Mouse (Mus musculus) kidney, embryonic 14.5 days (tissue): ENCODE data around the gene Ubd. TPM values are rescaled to one million over a fixed set of nuclear protein-coding genes. Genes with fewer than 3 reads are reported as not detected.
"Not testable (repeated sequence)": the region's sequence is repeated elsewhere in the genome, so short reads cannot be mapped to it uniquely, and the experiment has no call there.

Experiments used
- ATAC-seq: fragments of 200-750 bp; cut with Nextera tagmentation; 2 replicates; pipeline ENCODE4 v1.8.0; 2017; ENCODE audit warnings: moderate number of reproducible peaks, mild to moderate bottlenecking, moderate TSS enrichment, moderate library complexity; ENCODE audit not compliant: low FRiP score, low TSS enrichment
- H3K27ac ChIP-seq: fragments of 300-500 bp; sonication (generic); 2 replicates; pipeline ENCODE4 v1.5.1; 2014; ENCODE audit warnings: low read depth, mild to moderate bottlenecking, low read length, moderate library complexity, mixed read lengths
- H3K27me3 ChIP-seq: fragments of 300-500 bp; sonication (generic); 2 replicates; pipeline ENCODE4 v1.6.1; 2014; ENCODE audit warnings: mild to moderate bottlenecking, low read length; ENCODE audit not compliant: control insufficient read depth, insufficient read depth
- H3K36me3 ChIP-seq: fragments of 300-500 bp; sonication (generic); 2 replicates; pipeline ENCODE4 v1.6.1; 2014; ENCODE audit warnings: low read length, mixed read lengths; ENCODE audit not compliant: control insufficient read depth, insufficient read depth
- H3K4me1 ChIP-seq: fragments of 300-500 bp; sonication (generic); 2 replicates; pipeline ENCODE4 v1.6.1; 2014; ENCODE audit warnings: low read length, mixed read lengths; ENCODE audit not compliant: control insufficient read depth, insufficient read depth
- H3K4me2 ChIP-seq: fragments of 300-500 bp; sonication (generic); replicated peaks from 2 replicates; pipeline ENCODE4 v1.6.1; 2014; ENCODE audit warnings: low read depth, mild to moderate bottlenecking, low read length
- H3K4me3 ChIP-seq: fragments of 300-500 bp; sonication (generic); 2 replicates; pipeline ENCODE4 v1.5.1; 2014; ENCODE audit warnings: mild to moderate bottlenecking, low read length
- H3K9ac ChIP-seq: fragments of 300-500 bp; sonication (generic); 2 replicates; pipeline ENCODE4 v1.6.1; 2014; ENCODE audit warnings: low read depth, mild to moderate bottlenecking, low read length, moderate library complexity
- H3K9me3 ChIP-seq: fragments of 300-500 bp; sonication (generic); 2 replicates; pipeline ENCODE4 v1.6.1; 2016; ENCODE audit warnings: low read length; ENCODE audit not compliant: control insufficient read depth
- WGBS: fragments of 180-500 bp; shearing (Covaris S2); extraction: QIAGEN DNeasy Blood & Tissue Kit; methylation state at CpG from one replicate; pipeline ENCODE4 v1.1.7; 2014; 5-methylcytosine and 5-hydroxymethylcytosine counted together
- polyA plus RNA-seq: library from polyadenylated mRNA; unstranded; fragments of >200 nt; fragmentation: Nextera tagmentation; extraction: Ambion mirVana; gene quantifications from 2 replicates; pipeline ENCODE4 v1.2.1, GENCODE M21; 2014

Gene Ubd
- polyA plus RNA-seq, 1 experiment from 2014 or later = not detected

- no peak overlapping the region for H3K4me3 ChIP-seq
- WGBS = under 1% methylated on average over 4 of the region's 4 CpGs
- peak; percentile 92 for ATAC-seq
Observed at GRCm38 (mm10) chr17:37203206-37203916, 9.7 kb downstream of the Ubd start.

DNA sequence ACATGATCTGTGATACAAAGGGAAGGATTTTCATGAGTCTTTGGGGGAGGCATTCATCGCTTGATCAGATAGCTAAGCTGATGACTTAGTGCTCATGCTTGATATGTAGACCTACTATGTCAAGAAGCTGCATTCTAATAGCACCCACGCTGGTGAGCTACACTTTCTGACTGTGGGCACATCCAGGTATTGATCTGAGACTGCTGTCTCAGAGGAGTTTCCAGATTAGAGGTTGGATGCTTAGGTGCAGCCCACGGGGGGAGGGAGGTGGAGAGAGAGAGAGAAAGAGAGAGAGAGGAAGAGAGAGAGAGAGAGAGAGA, 10.2 kb downstream of the Ubd start:
- Histone ChIP-seq H3K4me1 (no peaks in the 10 kb centered on the region), H3K36me3 (no peaks in the 10 kb centered on the region), H3K27ac (no peak overlapping the region), H3K4me2 (no peak overlapping the region), H3K4me3 (no peak overlapping the region), H3K9ac (no peak overlapping the region), H3K9me3 (no peaks in the 10 kb centered on the region), H3K27me3 (no peaks in the 10 kb centered on the region; the same call in 1 of the 2 replicates)
- 31% methylated on average over 3 of the region's 3 CpGs for WGBS
- ATAC-seq = peak; percentile 32; the same call in 1 of the 2 replicates

More at GRCm38 (mm10) chr17:37203206-37203916, 9.7 kb downstream of the Ubd start:
- H3K4me1 ChIP-seq = no peaks in the 10 kb centered on the region
- no peaks in the 10 kb centered on the region for H3K9me3 ChIP-seq
- H3K4me2 ChIP-seq = no peak overlapping the region
- H3K27me3 ChIP-seq = peaks cover 5% of the 10 kb centered on the region
- no peaks in the 10 kb centered on the region for H3K36me3 ChIP-seq
- H3K9ac ChIP-seq = no peak overlapping the region
- H3K27ac ChIP-seq = no peak overlapping the region

- H3K4me3 ChIP-seq = 0 out of 2 replicates have a peak overlapping the region, but pooled peaks have one; percentile 12
- no peak overlapping the region for H3K9ac ChIP-seq
- H3K27me3 ChIP-seq = peaks cover 15% of the 10 kb centered on the region; the same call in 1 of the 2 replicates
- WGBS = 23% methylated on average over 40 of the region's 40 CpGs
- no peak for ATAC-seq
- H3K4me2 ChIP-seq = peak overlapping the region; percentile 27
- H3K4me1 ChIP-seq = no peaks in the 10 kb centered on the region
- no peaks in the 10 kb centered on the region for H3K9me3 ChIP-seq
- H3K27ac ChIP-seq = no peak overlapping the region
- no peaks in the 10 kb centered on the region for H3K36me3 ChIP-seq
Observed at GRCm38 (mm10) chr17:37210884-37211768, 17.4 kb downstream of the Ubd start.

GRCm38 (mm10) chr17:37213018-37213417, 19.3 kb downstream of the Ubd start, which contains the start of gene Olfr95:
Olfr95 (minus strand) TSS chr17:37213118.
- no peak for ATAC-seq
- 73% methylated on average over 3 of the region's 3 CpGs for WGBS
- Histone ChIP-seq H3K4me3 (no peak within 1 kb of the TSS), H3K27ac (no peak within 1 kb of the TSS), H3K27me3 (peaks cover 15% of the 10 kb centered on the region; the same call in 1 of the 2 replicates), H3K9me3 (0 out of 2 replicates have a peak, but pooled peaks cover 2% of the 10 kb centered on the region), H3K9ac (no peak within 1 kb of the TSS), H3K4me2 (no peak within 1 kb of the TSS), H3K36me3 (no peaks in the 10 kb centered on the region), H3K4me1 (no peaks in the 10 kb centered on the region)

- no peaks in the 10 kb centered on the region for H3K36me3 ChIP-seq
- H3K27ac ChIP-seq = no peak overlapping the region
- no peaks in the 10 kb centered on the region for H3K27me3 ChIP-seq
- 87% methylated on average over 3 of the region's 3 CpGs for WGBS
- no peaks in the 10 kb centered on the region for H3K4me1 ChIP-seq
- no peak overlapping the region for H3K4me2 ChIP-seq
- H3K9ac ChIP-seq = no peak overlapping the region
- no peak overlapping the region for H3K4me3 ChIP-seq
- 0 out of 2 replicates have a peak, but pooled peaks cover 2% of the 10 kb centered on the region for H3K9me3 ChIP-seq
- ATAC-seq = no peak
Observed at GRCm38 (mm10) chr17:37218486-37218885, 24.8 kb downstream of the Ubd start.

DNA sequence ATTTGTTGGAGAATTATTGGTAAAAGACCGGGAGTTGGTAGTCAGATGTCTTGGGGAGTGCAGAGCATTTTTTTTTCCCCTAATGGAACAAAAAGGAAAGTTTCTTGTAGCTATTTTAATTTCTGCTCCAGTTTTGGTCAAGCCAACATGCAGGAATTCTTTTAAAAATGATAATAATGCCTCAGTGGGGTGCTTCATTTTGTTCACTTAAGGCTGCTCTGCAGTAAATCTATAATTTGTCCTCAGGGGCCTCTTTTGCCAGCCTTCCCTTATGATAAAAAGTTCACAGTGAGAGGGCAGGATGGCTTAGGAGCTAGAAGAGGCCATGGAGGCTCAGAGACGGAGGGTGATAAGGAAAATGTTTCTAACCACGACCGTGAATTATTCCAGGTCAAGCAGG, 26.2 kb downstream of the Ubd start, which contains the start of gene Olfr96:
Olfr96 (plus strand) TSS at position 301 of the 400 bp plus-strand sequence.
- WGBS = 69% methylated on average over 4 of the region's 4 CpGs
- Histone ChIP-seq H3K4me1 (no peaks in the 10 kb centered on the region), H3K27ac (no peak within 1 kb of the TSS), H3K27me3 (no peaks in the 10 kb centered on the region), H3K36me3 (no peaks in the 10 kb centered on the region), H3K4me2 (no peak within 1 kb of the TSS), H3K4me3 (no peak within 1 kb of the TSS), H3K9me3 (0 out of 2 replicates have a peak, but pooled peaks cover 2% of the 10 kb centered on the region), H3K9ac (no peak within 1 kb of the TSS)
- ATAC-seq = no peak

DNA sequence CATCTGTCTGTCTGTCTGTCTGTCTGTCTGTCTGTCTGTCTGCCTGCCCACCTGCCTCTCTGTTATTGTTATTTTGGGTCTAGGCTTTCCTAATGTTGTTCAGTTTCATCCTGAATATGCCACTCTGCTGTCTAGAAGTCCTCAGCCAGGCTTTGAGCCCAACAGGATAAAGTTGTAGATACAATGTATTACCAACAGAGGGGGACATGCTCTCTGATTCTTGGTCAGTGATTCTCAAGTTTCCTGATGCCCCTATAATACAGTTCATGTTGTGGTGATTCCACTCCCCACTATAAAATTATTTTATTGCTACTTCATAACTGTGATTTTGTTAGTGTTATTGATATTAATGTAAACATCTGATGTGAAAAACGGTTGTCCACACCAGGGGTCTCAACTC, 28.2 kb downstream of the Ubd start:
- no peaks in the 10 kb centered on the region for H3K27me3 ChIP-seq
- ATAC-seq = no peak
- 23% methylated on average over 1 of the region's 1 CpGs for WGBS
- no peak overlapping the region for H3K4me2 ChIP-seq
- no peak overlapping the region for H3K27ac ChIP-seq
- no peaks in the 10 kb centered on the region for H3K36me3 ChIP-seq
- H3K9me3 ChIP-seq = 0 out of 2 replicates have a peak, but pooled peaks cover 2% of the 10 kb centered on the region
- H3K9ac ChIP-seq = no peak overlapping the region
- H3K4me3 ChIP-seq = no peak overlapping the region
- H3K4me1 ChIP-seq = no peaks in the 10 kb centered on the region

- H3K4me3 ChIP-seq, H3K27me3 ChIP-seq, H3K4me2 ChIP-seq, H3K9me3 ChIP-seq, H3K27ac ChIP-seq, H3K36me3 ChIP-seq, H3K4me1 ChIP-seq, ATAC-seq, H3K9ac ChIP-seq: not testable (repeated sequence)
- 85% methylated on average over 2 of the region's 2 CpGs for WGBS
Observed at GRCm38 (mm10) chr17:37237230-37237629, 43.5 kb downstream of the Ubd start, which contains the start of gene Olfr97. Olfr97 (minus strand) TSS chr17:37237330.
